Mouse (Mus musculus) G1E (cell line): Measurements from ENCODE around the gene Nsun4. TPM values are rescaled to one million over a fixed set of nuclear protein-coding genes. Genes with fewer than 3 reads are reported as not detected.

Experiments
- ATAC-seq: 2 replicates; pipeline ENCODE4 v1.8.0; 2016; ENCODE audit warnings: mild to moderate bottlenecking; ENCODE audit not compliant: insufficient number of reproducible peaks, poor library complexity, low FRiP score, severe bottlenecking; ENCODE audit errors: extremely low read depth
- DNase-seq: peaks from one replicate; pipeline ENCODE4 v3.0.0; 2012; ENCODE audit warnings: low spot score
- H3K27me3 ChIP-seq: 2 replicates; pipeline ENCODE4 v1.6.1; 2012; ENCODE audit warnings: mild to moderate bottlenecking, low read length, inconsistent platforms; ENCODE audit not compliant: insufficient read depth
- H3K36me3 ChIP-seq: replicated peaks from 2 replicates; pipeline ENCODE3; 2012; ENCODE audit warnings: mild to moderate bottlenecking, inconsistent platforms
- H3K4me1 ChIP-seq: 2 replicates; pipeline ENCODE4 v1.6.1; 2012; ENCODE audit warnings: low read depth, low read length, inconsistent platforms, mixed read lengths; ENCODE audit not compliant: insufficient read depth
- H3K4me3 ChIP-seq: 2 replicates; pipeline ENCODE4 v1.5.1; 2012; ENCODE audit warnings: low read depth, mild to moderate bottlenecking, inconsistent platforms, low read length, moderate library complexity, mixed read lengths
- H3K9me3 ChIP-seq: replicated peaks from 2 replicates; pipeline ENCODE4 v1.6.1; 2012; ENCODE audit warnings: inconsistent platforms
- CTCF ChIP-seq: IDR thresholded peaks from 2 replicates; pipeline ENCODE4 v1.5.1; 2012; ENCODE audit warnings: low read depth, low read length, inconsistent platforms, mixed read lengths
- GATA1 ChIP-seq: IDR thresholded peaks from 2 replicates; pipeline ENCODE4 v1.6.1; 2012; ENCODE audit warnings: borderline replicate concordance, low read length, inconsistent platforms, mixed read lengths
- GATA2 ChIP-seq: IDR thresholded peaks from 2 replicates; pipeline ENCODE4 v1.6.1; 2012; ENCODE audit warnings: low read depth, low read length, inconsistent platforms, borderline replicate concordance
- POLR2AphosphoS5 ChIP-seq: IDR thresholded peaks from 2 replicates; pipeline ENCODE4 v1.6.1; 2012; ENCODE audit warnings: low read depth, low read length, inconsistent platforms; ENCODE audit not compliant: insufficient replicate concordance
- TAL1 ChIP-seq: conservative IDR thresholded peaks from 2 replicates; pipeline ENCODE4 v1.6.1; 2012; ENCODE audit warnings: low read depth, low read length, inconsistent platforms, mixed read lengths
- polyA plus RNA-seq: library from polyadenylated mRNA; stranded (reverse); fragments of >175 nt; gene quantifications from 2 replicates; pipeline ENCODE4 v1.2.3, GENCODE M21; 2012
- total RNA-seq, 2 experiments: library from RNA; stranded (forward) in 1 of 2; stranded (reverse) in 1 of 2; fragments of 200-1000 nt in 1 of 2; fragments of >200 nt in 1 of 2; fragmentation: Nextera tagmentation in 1 of 2; gene quantifications; 2 replicates each; pipeline ENCODE4 v1.2.3; 2014 to 2017

The Nsun4 gene
- total RNA-seq (2014; fragmentation: Nextera tagmentation) (11.7 and 25.6 TPM in 2 replicates), total RNA-seq (2017) (13.6 and 14.6 TPM in 2 replicates), polyA plus RNA-seq (0.31 and 0.32 TPM in 2 replicates)

GRCm38 (mm10) chr4:116053399-116053961 is at the start of gene Nsun4:
TSS of gene Nsun4 (minus strand) at chr4:116053876.
- Histone ChIP-seq H3K4me3 (peak within 1 kb of the TSS; percentile 71), H3K4me1 (peaks cover 32% of the 10 kb centered on the region), H3K27me3 (no peaks in the 10 kb centered on the region), H3K36me3 (peaks cover 34% of the 10 kb centered on the region), H3K9me3 (no peaks in the 10 kb centered on the region)
- TF ChIP-seq POLR2AphosphoS5 (peak; percentile 94), GATA2 (no peak)
- ATAC-seq (peak; percentile 87), DNase-seq (peak; percentile 70)

DNA sequence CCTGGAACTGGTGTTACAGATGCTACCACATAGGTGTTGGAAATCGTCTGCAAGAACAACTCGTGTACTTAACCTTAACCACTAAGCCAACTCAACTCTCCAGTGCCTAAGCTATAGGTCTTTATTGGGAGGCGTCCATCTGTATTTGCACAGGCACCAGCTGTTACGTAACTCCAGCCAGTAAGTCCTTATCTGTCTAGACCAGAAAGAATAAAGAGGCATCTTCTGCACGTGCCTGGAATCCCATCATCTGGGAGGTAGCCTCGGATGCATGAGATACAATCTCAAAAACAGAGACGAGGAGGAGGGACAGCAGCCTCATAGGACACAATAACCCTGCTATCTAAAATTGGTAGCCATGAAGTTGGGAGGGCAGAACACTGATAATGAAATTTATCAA is 47.3 kb upstream of the Nsun4 start:
- Histone ChIP-seq H3K36me3 (peaks cover 88% of the 10 kb centered on the region), H3K9me3 (no peaks in the 10 kb centered on the region), H3K4me3 (no peak overlapping the region; the same call in 1 of the 2 replicates), H3K4me1 (peaks cover 78% of the 10 kb centered on the region), H3K27me3 (no peaks in the 10 kb centered on the region)
- peak; percentile 91 for ATAC-seq
- DNase-seq = peak; percentile 59
- TF ChIP-seq TAL1 = peak; percentile 95
- 0 out of 2 replicates have a peak, but pooled peaks have one; percentile 15 for TF ChIP-seq GATA2
- no peak for TF ChIP-seq GATA1
- TF ChIP-seq CTCF = no peak
- TF ChIP-seq POLR2AphosphoS5 = no peak

DNA sequence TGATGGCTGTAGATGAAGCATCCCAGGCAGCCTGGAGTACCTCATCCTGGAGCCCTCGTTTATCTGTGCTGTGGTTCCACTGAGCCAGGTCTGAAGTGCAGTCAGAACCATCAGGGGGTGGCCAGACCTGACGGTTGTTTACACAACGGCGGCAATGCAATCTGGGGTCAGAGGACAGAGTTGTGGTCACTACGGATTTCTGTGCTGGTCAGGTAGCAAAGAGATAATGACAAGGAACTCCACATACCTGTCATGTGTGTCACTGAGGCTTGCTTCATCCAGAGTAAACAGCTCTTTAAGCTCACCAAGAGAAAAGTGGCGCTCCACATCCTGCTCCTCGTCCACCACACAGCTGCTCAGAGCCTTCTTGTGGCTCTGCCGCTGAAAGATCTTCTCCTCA is 43.5 kb upstream of the Nsun4 start:
- H3K27me3 ChIP-seq = no peaks in the 10 kb centered on the region
- no peaks in the 10 kb centered on the region for H3K9me3 ChIP-seq
- no peak for TF ChIP-seq TAL1
- TF ChIP-seq GATA2 = no peak
- TF ChIP-seq POLR2AphosphoS5 = no peak
- TF ChIP-seq CTCF = no peak
- TF ChIP-seq GATA1 = no peak
- H3K4me3 ChIP-seq = no peak overlapping the region
- DNase-seq (no peak), ATAC-seq (no peak)
- peaks cover 89% of the 10 kb centered on the region for H3K36me3 ChIP-seq
- H3K4me1 ChIP-seq = peaks cover 63% of the 10 kb centered on the region

DNA sequence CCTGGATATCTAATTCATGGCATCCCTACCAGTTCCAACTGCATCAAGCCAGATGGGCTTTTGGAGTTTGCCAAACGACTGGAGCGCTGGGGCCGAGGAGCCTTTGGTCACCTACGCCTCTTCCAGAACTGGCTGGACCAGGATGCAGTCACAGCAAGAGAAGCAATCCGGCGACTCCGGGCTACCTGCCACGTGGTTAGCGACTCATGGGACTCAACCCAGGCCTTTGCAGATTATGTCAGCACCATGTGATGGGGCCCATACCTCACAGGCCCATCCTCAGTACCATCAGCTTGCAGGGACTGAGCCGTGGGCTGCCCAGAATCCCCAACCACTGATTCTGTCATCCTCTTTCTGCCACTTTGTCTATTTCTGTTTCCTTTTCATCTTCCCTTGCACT is 42.6 kb upstream of the Nsun4 start:
- H3K27me3 ChIP-seq = no peaks in the 10 kb centered on the region
- H3K4me3 ChIP-seq = no peak overlapping the region
- H3K9me3 ChIP-seq = no peaks in the 10 kb centered on the region
- H3K36me3 ChIP-seq = peaks cover 92% of the 10 kb centered on the region
- ATAC-seq (no peak), DNase-seq (no peak)
- TF ChIP-seq TAL1 (no peak), GATA2 (no peak), POLR2AphosphoS5 (peak; percentile 48; the same call in 1 of the 2 replicates), GATA1 (no peak)
- peaks cover 55% of the 10 kb centered on the region for H3K4me1 ChIP-seq

DNA sequence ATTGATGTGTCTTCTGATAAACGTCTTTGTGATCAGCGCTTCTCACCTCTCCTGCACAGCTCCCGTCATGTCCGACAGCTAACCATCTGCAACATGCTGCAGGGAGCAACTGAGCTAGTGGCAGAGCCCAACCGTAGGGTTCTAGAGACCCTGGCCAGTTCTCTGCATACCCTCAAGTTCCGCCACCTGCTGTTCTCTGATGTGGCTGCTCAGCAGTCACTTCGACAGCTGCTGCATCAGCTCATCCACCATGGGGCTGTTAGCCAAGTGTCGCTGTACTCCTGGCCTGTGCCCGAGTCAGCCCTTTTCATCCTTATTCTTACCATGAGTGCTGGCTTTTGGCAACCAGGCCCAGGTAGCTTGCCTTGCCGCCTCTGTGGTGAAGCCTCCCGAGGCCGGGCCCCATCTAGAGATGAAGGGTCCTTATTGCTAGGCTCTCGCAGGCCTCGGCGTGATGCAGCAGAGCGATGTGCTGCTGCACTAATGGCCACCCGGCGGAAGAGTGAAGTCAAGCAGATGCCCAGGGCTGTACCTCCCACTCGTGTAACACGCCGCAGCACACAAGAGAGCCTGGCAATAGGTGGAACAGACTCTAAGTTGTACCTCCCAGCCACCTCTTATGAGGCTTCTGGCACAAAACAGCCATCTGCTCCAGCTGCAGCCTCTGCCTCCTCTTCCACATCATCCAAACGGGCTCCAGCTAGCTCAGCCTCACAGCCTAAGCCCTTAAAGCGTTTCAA is 35.0 kb upstream of the Nsun4 start:
- no peak for DNase-seq
- Histone ChIP-seq H3K4me1 (peaks cover 15% of the 10 kb centered on the region), H3K9me3 (no peaks in the 10 kb centered on the region), H3K27me3 (no peaks in the 10 kb centered on the region), H3K4me3 (no peak overlapping the region), H3K36me3 (peaks cover 91% of the 10 kb centered on the region)
- no peak for ATAC-seq
- TF ChIP-seq POLR2AphosphoS5 (no peak), GATA1 (no peak)

DNA sequence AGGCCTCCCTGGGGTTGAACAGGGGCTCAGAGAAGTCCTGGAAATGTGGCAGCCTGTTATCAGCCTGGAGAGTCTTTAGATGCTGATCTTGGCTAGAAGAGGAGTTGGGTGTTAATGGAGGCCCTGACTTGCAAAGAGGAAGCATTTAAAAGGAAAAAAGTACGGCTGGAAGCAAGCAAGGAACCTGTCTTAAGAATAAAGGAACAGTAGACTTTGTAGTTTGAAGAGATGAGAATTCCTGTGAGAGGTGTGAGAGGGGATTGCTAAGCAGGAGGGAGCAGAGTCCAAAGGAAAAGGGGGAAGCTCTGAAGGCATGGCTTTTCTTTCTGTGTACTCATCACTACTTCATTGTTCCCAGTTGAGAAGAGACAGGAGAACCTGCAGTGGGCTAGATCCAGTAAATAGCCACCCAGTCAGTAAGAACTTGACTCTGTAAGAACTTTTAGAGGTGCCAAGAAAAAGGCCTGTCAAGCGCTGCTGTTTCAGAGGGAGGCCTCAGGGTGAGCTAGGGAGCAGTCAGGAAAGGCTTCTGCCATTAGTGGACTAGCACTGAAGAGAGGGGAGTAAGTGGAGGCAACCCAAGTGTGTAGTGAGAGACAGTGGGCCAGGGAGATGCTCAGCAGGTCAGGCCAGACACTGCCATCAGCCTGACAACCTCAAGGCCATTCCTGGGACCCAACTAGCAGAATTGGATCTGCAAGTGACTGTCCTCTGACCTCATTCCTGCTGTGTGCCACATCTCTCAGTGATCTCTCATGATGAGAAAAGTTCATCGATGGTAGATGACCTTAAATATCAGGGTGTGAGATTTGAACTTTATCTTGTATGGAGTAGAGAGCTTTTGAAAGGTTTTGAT is 23.8 kb upstream of the Nsun4 start:
- Histone ChIP-seq H3K4me1 (peaks cover 39% of the 10 kb centered on the region), H3K4me3 (peak overlapping the region; percentile 96), H3K9me3 (no peaks in the 10 kb centered on the region), H3K36me3 (peaks cover 49% of the 10 kb centered on the region), H3K27me3 (no peaks in the 10 kb centered on the region)
- no peak for ATAC-seq
- no peak for DNase-seq
- TF ChIP-seq GATA1 (no peak), TAL1 (no peak), GATA2 (no peak)
